Mouse (Mus musculus) erythroblast, embryonic 14.5 days (primary cell): Measurements from ENCODE around the gene St14.

ENCODE experiments used
- GATA1 ChIP-seq: IDR thresholded peaks from 2 replicates; pipeline ENCODE4 v1.6.1; 2012; ENCODE audit warnings: low read length, inconsistent platforms, mixed read lengths
- TAL1 ChIP-seq: IDR thresholded peaks from 3 replicates; pipeline ENCODE4 v1.6.1; 2012; ENCODE audit warnings: low read length, inconsistent platforms, mixed read lengths

DNA sequence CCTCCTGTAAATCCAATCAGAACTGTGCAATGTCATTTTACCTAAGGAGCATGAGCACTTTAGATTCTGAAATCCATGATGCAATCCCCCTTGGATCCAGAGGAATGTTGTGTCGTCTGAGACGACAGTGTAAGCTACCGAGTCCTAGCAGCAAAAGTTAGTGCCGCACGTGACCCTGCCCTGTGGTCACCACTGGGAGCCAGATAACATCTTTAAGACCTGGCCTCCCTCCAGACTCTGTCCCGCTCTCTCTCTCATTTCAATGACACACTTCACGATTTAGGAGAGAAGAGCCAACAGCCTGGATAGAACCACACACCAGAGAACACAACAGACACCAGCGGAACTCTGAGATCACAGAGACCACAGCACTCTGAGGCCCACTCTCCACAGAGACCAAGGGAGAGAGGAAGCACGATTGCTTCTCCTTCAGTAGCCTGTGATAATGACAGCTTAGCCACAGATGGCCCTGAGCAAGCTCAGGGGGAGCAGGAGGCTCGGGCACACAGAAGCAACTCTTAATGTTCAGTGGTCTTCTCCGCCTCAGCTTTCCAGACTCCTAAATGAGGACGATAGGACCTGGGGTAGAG lies 3.7 kb downstream of the St14 start:
- TF ChIP-seq GATA1: no peak
- TF ChIP-seq TAL1: no peak
